Mouse (Mus musculus): ENCODE data around the gene Zfp804a.
A peak's percentile ranks its signal among the peaks of the same experiment; 100 is the strongest.

The Zfp804a gene

GRCm38 (mm10) chr2:82053185-82053891 lies at the start of gene Zfp804a:
TSS of gene Zfp804a (plus strand) at chr2:82053222.
- DNase-seq (ENCODE audit: low spot score in 2 of 2): peak; percentile 64 to 65

DNA sequence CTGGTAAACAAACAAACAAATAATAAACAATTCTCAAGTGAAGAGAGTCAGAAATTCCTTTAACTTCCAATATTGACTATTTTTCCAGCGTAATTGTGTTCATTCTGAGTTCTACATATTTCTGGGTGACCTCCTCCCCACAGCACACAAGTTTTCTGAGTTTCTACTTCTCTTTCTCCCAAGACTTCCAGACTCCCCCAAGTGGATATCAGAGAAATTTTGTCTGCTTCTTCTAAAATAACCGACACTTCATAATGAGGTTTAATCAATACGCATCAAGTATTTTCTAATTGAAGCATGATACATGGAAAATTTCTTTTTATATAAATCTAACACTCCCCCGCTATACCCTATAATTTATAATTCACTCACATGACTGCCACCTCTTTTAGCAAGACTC lies 1.4 kb upstream of the Zfp804a start:
- DNase-seq (ENCODE audit: low spot score in 2 of 2): no peak

DNA sequence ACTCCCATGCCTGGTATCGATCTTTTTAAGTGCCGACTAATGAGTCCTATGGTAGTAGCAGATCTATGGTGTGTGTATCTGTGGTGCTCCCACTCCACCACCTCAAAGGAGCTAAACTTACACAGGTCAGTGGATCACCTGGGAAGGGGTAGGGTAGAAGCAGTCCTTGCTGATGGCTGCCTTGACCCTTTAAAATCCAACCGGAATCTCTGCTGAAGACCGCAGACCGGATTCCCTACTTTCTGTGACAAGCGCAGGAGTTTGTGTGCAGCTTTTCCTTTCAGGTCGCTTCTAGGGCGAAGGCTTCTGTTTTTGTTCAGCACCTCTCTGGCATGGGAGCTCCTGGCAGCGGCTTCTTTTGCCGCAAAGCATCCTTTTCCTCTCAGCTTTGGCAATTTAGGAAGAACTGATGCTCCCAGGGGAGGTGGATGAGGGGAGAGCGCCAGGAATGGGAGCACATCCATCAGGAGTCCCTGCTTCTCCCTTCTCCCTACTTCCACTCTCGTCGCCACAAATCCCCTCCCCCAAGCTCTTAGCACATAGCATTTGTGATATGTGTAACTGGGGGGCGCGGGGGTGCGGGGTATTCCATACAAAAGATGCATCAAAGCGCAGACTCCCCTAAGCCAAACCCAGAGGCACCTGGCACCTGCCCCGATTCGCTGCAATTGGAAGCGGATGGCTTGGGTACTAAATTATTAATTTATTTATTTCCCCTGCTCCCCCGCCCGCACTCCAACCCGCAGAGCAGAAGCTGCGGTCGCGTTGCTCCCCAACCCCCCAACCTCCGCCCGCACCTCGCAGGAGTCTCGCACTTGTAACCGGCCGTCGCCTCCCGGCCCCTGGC lies 461 bp upstream of the Zfp804a start:
- peak; percentile 68 to 72 for DNase-seq (ENCODE audit: low spot score in 2 of 2)

DNA sequence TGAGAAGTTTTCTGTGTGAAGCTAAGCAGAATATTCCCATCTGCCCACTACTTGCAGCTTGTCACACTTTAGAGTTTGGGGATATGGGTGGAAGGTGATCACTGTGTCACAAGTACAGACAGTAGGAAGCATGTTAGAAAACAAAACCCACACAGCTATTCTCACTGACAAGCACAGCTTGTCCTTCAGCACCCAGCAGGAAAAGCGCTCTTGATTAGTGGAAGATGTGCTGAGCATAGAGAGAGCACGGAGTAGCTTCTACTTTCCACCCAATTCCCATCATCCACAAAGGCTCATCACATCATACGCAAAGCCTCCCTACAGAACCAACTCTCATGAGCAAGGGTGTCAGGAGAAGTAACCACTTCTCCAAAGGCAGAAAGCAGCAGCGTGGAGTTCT lies 1.4 kb downstream of the Zfp804a start:
- peak; percentile 25 to 43 for DNase-seq (ENCODE audit: low spot score in 2 of 2)

DNA sequence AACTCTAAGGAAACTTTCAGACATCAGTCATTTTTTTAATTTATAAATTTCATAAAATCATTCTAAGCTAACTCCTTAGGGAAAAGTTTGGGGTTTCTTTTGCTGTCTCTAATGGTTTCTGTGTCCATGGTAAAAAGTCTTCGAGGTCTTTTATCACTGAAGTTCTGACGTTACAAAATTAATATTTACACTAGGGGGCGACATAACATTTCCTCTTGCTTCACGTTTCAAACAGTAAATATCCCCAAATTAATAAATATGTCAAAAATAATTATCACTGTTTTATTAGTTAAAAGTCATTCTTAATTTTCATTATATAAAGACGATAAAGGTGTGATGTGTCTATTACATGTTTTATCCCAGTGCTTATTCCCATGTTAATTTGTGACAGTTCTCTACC lies 11.6 kb downstream of the Zfp804a start:
- DNase-seq (ENCODE audit: low spot score in 2 of 2): no peak

- DNase-seq (ENCODE audit: low spot score in 2 of 2): no peak
Observed at GRCm38 (mm10) chr2:82067912-82068311, 14.9 kb downstream of the Zfp804a start.

DNA sequence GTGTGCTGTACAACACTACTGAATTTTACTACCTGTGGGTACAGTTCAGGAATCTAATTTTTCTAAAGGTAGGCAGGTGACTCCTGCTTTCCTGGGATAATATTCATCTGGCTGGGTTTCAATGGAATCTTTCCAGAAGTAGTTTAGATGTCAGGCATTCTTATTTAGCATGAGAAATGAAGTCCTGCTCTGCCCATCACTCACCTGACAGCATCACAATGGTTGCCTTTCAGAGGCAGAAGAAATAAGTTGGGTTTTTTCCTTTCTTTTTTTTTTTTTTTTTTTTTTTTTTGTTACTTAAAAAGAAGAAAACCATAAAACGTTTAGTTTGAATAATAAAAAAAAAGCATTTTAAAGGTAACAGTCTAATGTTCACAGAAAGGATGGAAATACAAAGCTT lies 16.1 kb downstream of the Zfp804a start:
- no peak for DNase-seq (ENCODE audit: low spot score in 2 of 2)

GRCm38 (mm10) chr2:82076883-82077282 lies 23.9 kb downstream of the Zfp804a start:
- DNase-seq (ENCODE audit: low spot score in 2 of 2): no peak

DNA sequence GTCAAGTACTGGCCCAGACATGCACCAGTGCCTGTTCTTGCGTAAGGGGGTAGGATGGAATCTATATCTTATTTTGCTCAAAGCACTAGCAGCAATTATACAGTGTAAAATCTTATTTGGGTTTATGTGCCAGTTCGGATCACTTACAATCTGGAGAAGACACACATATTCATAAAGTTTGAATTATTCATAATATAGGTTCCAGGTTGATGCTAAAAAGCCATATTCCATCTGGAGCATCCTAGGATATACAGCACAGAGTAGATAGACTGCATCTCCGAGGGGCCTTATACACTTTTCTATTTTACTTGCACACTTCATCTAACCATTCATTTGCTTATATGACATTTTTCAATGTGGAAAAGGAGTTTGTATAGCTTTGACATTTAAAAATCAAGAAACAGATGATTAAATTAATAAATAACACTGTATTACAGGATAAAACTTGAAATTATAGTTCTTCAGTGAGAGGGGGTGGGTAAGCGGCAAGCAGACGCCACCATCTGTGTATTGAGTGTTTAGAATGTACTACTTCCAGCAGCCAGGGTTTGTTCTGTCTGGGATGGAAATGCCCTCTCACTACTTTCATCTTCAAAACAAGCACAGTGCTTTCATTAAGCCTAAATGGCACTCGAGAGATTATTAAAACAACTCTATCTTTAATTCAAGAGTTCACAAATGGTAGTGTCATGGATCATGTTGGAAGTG lies 25.4 kb downstream of the Zfp804a start:
- DNase-seq (ENCODE audit: low spot score in 2 of 2): no peak

- DNase-seq (ENCODE audit: low spot score in 2 of 2): no peak
Observed at GRCm38 (mm10) chr2:82080678-82081077, 27.7 kb downstream of the Zfp804a start.

- DNase-seq (ENCODE audit: low spot score in 2 of 2): no peak
Observed at GRCm38 (mm10) chr2:82113148-82113547, 60.1 kb downstream of the Zfp804a start.

DNA sequence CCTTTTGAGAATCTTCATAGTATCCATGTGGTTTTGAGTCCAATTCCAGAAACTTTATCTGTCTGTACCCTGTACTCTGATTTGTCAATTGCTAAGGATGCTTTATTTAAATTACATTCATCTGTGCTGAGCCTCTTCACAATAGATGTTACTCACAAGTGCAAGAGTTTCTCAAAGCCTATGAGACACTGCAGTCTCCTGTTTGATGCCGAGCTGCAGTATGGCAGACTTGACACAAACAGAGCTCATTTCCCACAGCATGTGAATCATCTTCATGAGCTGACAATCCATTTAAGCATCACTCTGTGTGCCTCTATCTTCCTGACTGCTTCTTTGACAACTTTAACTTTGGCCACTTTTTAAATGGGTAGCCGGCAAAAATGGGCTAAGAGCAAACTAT lies 60.6 kb downstream of the Zfp804a start:
- no peak for DNase-seq (ENCODE audit: low spot score in 2 of 2)

DNA sequence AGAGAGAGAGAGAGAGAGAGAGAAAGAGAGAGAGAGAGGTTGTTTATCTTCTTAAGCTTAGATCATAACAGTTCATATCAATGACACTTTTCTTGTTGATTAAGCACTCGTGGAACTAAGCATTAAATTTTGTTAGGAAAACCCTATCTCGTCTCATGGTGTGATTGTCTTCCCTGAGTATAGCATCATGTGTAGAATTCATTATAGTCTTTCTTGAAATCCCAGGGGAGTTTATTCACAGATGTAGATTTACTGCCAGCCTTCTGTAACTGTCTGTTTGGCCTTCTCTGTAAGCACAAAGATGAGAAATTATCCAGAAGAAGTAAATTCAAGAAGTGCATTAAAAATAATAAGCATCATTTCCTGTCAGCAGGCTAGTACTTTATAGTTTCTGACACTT lies 66.6 kb downstream of the Zfp804a start:
- no peak for DNase-seq (ENCODE audit: low spot score in 2 of 2)

DNA sequence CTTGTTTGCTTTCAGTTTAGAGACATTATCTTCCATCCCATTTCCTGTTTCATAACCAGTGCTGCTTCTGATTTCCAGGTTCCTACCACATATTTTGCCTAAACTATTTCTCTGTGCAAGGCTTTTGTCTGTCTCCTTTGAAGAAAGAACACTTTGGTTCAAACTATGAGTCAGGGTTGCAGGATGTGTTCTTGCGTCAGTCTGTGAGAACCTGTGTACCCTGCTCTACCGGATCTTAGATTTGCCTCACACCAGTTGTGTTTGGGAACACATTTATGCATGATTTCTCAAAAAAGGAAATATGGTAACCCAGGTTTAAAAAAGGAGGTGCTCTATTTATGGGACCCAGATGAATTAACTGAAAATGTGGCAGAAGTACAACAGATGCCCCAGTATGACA lies 125.7 kb downstream of the Zfp804a start:
- no peak for DNase-seq (ENCODE audit: low spot score in 2 of 2)

DNA sequence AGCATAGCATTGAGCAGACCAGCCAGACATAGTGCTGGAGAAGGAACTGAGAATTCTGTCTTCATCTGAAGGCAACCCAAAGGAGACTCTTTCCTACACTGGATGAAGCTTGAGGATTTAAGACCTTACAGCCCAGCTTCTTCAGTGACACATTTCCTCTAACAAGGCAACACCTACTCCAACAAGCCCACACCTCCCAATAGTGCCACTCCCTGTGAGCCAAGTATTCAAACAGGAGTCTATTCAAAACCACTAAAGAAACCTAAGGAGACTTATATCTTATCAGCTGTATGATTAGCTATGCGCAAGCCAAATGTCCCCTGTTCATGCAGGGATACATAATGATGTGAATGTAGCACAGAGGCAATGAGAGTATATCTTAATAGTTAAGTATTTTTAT lies 128.0 kb downstream of the Zfp804a start:
- no peak for DNase-seq (ENCODE audit: low spot score in 2 of 2)

DNA sequence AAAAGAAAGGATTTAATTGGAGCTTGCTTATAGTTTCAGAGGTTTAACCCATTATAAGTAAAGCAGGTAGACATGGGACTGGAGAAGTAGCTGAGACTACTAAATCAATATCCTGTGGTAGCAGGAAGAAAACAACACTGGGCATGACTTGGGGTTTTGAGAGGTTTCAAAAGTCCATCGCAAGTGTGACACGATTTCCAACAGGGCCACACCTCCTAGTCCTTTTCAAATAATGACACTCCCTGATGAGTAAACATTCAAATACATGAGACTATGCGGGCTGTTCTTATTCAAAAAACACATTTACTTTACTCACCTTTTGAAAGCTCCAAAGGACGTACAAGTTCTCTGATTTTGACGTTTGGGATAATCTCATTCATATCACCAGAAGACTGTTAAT lies 146.9 kb downstream of the Zfp804a start:
- DNase-seq (ENCODE audit: low spot score in 2 of 2): no peak

- no peak for DNase-seq (ENCODE audit: low spot score in 2 of 2)
Observed at GRCm38 (mm10) chr2:82200616-82201015, 147.6 kb downstream of the Zfp804a start.

- DNase-seq (ENCODE audit: low spot score in 2 of 2): no peak
Observed at GRCm38 (mm10) chr2:82210605-82211004, 157.6 kb downstream of the Zfp804a start.

- DNase-seq (ENCODE audit: low spot score in 2 of 2): no peak
Observed at GRCm38 (mm10) chr2:82211972-82212371, 158.9 kb downstream of the Zfp804a start.

DNA sequence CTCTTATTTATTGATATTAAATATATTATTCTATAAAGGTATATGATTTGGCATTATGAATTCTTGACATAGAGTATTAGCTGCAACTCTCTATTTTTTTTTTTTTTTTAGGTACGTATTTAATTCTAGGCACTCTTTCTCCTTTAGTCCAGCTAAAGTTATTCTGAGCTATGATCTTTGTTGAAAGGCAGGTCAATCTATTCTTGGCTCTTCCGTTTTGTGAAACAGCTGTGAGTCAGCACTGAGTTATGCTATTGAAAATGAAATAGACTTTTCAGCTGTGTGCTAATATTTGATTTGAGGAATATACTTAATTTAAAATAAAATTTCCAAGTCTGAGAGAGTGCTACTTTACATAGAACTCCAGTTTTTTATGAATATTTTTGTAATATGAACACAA lies 164.9 kb downstream of the Zfp804a start:
- DNase-seq (ENCODE audit: low spot score in 2 of 2): no peak

- DNase-seq (ENCODE audit: low spot score in 2 of 2): no peak
Observed at GRCm38 (mm10) chr2:82246020-82246419, 193.0 kb downstream of the Zfp804a start.

- DNase-seq (ENCODE audit: low spot score in 2 of 2): no peak
Observed at GRCm38 (mm10) chr2:82246902-82247522, 194.0 kb downstream of the Zfp804a start.

Data from right cerebral cortex, adult 2 months (tissue).